Comparison of ENCODE assay signal across 36 mouse cellular contexts in genomic region chr4:143352301-143352700, GRCm38 (mm10). TPM values are rescaled to one million over a fixed set of nuclear protein-coding genes. Genes with fewer than 3 reads are reported as not detected.
"Had no signal": no experiment of that assay in that cellular context is flagged by ENCODE, and none has a peak within 500 bp of the region (broad histone marks: within the 10 kb centered on the region; RNA-seq: fewer than 3 reads in every experiment).

No protein-coding gene starts in this region.

- DNase-seq: heart, adult 11 months; heart, adult 2 months; heart, postnatal 14 days; heart, postnatal 36 days; kidney, adult 18-20 months; kidney, adult 8-10 months; kidney, postnatal 10 days; kidney, postnatal 25 days; kidney, postnatal 4 days; layer of hippocampus, postnatal 36 days; liver; liver, embryonic 13.5 days had no signal

- H3K27ac ChIP-seq: heart, adult 2 months; heart, embryonic 13.5 days; heart, embryonic 15.5 days; hindbrain, embryonic 13.5 days; hindbrain, embryonic 15.5 days; hindbrain, postnatal 0 days; intestine, embryonic 15.5 days; layer of hippocampus, adult 2 months; limb, embryonic 10.5 days; limb, embryonic 12.5 days; liver, embryonic 13.5 days; liver, embryonic 15.5 days had no signal

- ATAC-seq: forebrain, embryonic 16.5 days; hindbrain, postnatal 0 days; intestine, embryonic 15.5 days; intestine, postnatal 0 days had no signal

- H3K4me3 ChIP-seq: heart, adult 2 months; heart, embryonic 13.5 days; heart, embryonic 15.5 days; hindbrain, embryonic 13.5 days; hindbrain, embryonic 15.5 days; intestine, embryonic 15.5 days; layer of hippocampus, adult 2 months; limb, embryonic 10.5 days; limb, embryonic 12.5 days; liver, embryonic 13.5 days; liver, embryonic 15.5 days had no signal

- H3K4me1 ChIP-seq: liver, embryonic 13.5 days; liver, embryonic 15.5 days had no signal

- H3K9ac ChIP-seq: heart, embryonic 13.5 days; heart, embryonic 15.5 days; hindbrain, embryonic 13.5 days; hindbrain, embryonic 15.5 days; intestine, embryonic 15.5 days; limb, embryonic 12.5 days; liver, embryonic 13.5 days; liver, embryonic 15.5 days had no signal

- H3K4me2 ChIP-seq: heart, embryonic 11.5 days; heart, embryonic 13.5 days; heart, embryonic 15.5 days; hindbrain, embryonic 13.5 days; hindbrain, embryonic 15.5 days; intestine, embryonic 15.5 days; limb, embryonic 12.5 days; liver, embryonic 11.5 days; liver, embryonic 13.5 days; liver, embryonic 15.5 days had no signal

- H3K36me3 ChIP-seq: heart, embryonic 13.5 days; heart, embryonic 15.5 days; hindbrain, embryonic 13.5 days; hindbrain, embryonic 15.5 days; intestine, embryonic 15.5 days; limb, embryonic 10.5 days; limb, embryonic 12.5 days; liver, embryonic 13.5 days; liver, embryonic 15.5 days had no signal

- H3K9me3 ChIP-seq: heart, embryonic 13.5 days; heart, embryonic 15.5 days; hindbrain, embryonic 13.5 days; hindbrain, embryonic 15.5 days; intestine, embryonic 15.5 days; limb, embryonic 10.5 days; limb, embryonic 12.5 days; liver, embryonic 13.5 days; liver, embryonic 15.5 days had no signal

RNA-seq across cellular contexts. Expression of gene Lrrc38, which starts 2.7 kb away (rescaled TPM):
- total RNA-seq: heart, adult 2 months; hematopoietic stem cell, adult 5-6 weeks had no signal
- polyA plus RNA-seq: gonadal fat pad, adult 2 months; intestine, postnatal 0 days; kidney, embryonic 14.5 days; liver, embryonic 11.5 days; liver, embryonic 13.5 days had no signal

RNA-seq across cellular contexts. Expression of gene Pramel1, which starts 41.9 kb away (rescaled TPM):
- total RNA-seq: heart, adult 2 months; heart, postnatal 14 days; heart, postnatal 36 days; hematopoietic stem cell, adult 5-6 weeks; hindbrain, postnatal 0 days; layer of hippocampus, adult 2 months; layer of hippocampus, postnatal 14 days; layer of hippocampus, postnatal 36 days; left cerebral cortex, adult 18-20 months; left cerebral cortex, postnatal 10 days; left cerebral cortex, postnatal 36 days had no signal
- polyA plus RNA-seq: forebrain, embryonic 16.5 days; gonadal fat pad, adult 2 months; heart, adult 2 months; heart, embryonic 11.5 days; heart, embryonic 13.5 days; heart, embryonic 15.5 days; heart, postnatal 0 days; hindbrain, embryonic 11.5 days; hindbrain, embryonic 13.5 days; hindbrain, embryonic 15.5 days; hindbrain, postnatal 0 days; intestine, embryonic 15.5 days; intestine, postnatal 0 days; kidney, embryonic 14.5 days; kidney, embryonic 16.5 days; limb, embryonic 10.5 days; limb, embryonic 12.5 days; liver, embryonic 11.5 days; liver, embryonic 13.5 days; liver, embryonic 15.5 days had no signal

RNA-seq across cellular contexts. Expression of gene Pdpn, which starts 52.9 kb away (rescaled TPM):
- total RNA-seq: hematopoietic stem cell, adult 5-6 weeks had no signal
